Mouse (Mus musculus): ENCODE measurements around the gene H2afj. TPM values are rescaled to one million over a fixed set of nuclear protein-coding genes. Genes with fewer than 3 reads are reported as not detected.
A peak's percentile ranks its signal among the peaks of the same experiment; 100 is the strongest.

Gene H2afj
- total RNA-seq, 1 experiment from 2014 or later = 54.2 TPM

- ATAC-seq (replicated peaks; ENCODE audit: insufficient number of reproducible peaks, low FRiP score, low TSS enrichment, poor library complexity, severe bottlenecking) = peak; percentile 50
Observed at GRCm38 (mm10) chr6:136803739-136804633, 4.1 kb upstream of the H2afj start, which contains the start of gene Hist4h4. TSS of gene Hist4h4 (minus strand) at chr6:136804415.

GRCm38 (mm10) chr6:136804705-136805408 lies 3.2 kb upstream of the H2afj start:
- ATAC-seq (replicated peaks; ENCODE audit: insufficient number of reproducible peaks, low FRiP score, low TSS enrichment, poor library complexity, severe bottlenecking) = no peak

- ATAC-seq (replicated peaks; ENCODE audit: insufficient number of reproducible peaks, low FRiP score, low TSS enrichment, poor library complexity, severe bottlenecking) = no peak
Observed at GRCm38 (mm10) chr6:136805409-136805775, 2.7 kb upstream of the H2afj start.

- ATAC-seq (replicated peaks; ENCODE audit: insufficient number of reproducible peaks, low FRiP score, low TSS enrichment, poor library complexity, severe bottlenecking) = no peak
Observed at GRCm38 (mm10) chr6:136806819-136807218, 1.2 kb upstream of the H2afj start.

GRCm38 (mm10) chr6:136807395-136808013 lies 540 bp upstream of the H2afj start:
- ATAC-seq (replicated peaks; ENCODE audit: insufficient number of reproducible peaks, low FRiP score, low TSS enrichment, poor library complexity, severe bottlenecking) = no peak

GRCm38 (mm10) chr6:136808631-136809046 lies 595 bp downstream of the H2afj start:
- peak; percentile 18; the same call in 1 of the 2 replicates for ATAC-seq (replicated peaks; ENCODE audit: insufficient number of reproducible peaks, low FRiP score, low TSS enrichment, poor library complexity, severe bottlenecking)

- peak; percentile 57 for ATAC-seq (replicated peaks; ENCODE audit: insufficient number of reproducible peaks, low FRiP score, low TSS enrichment, poor library complexity, severe bottlenecking)
Observed at GRCm38 (mm10) chr6:136809077-136809476, 1.0 kb downstream of the H2afj start.

GRCm38 (mm10) chr6:136809673-136810072 lies 1.6 kb downstream of the H2afj start:
- no peak for ATAC-seq (replicated peaks; ENCODE audit: insufficient number of reproducible peaks, low FRiP score, low TSS enrichment, poor library complexity, severe bottlenecking)

GRCm38 (mm10) chr6:136811196-136811595 lies 3.2 kb downstream of the H2afj start:
- no peak for ATAC-seq (replicated peaks; ENCODE audit: insufficient number of reproducible peaks, low FRiP score, low TSS enrichment, poor library complexity, severe bottlenecking)

- ATAC-seq (replicated peaks; ENCODE audit: insufficient number of reproducible peaks, low FRiP score, low TSS enrichment, poor library complexity, severe bottlenecking) = no peak
Observed at GRCm38 (mm10) chr6:136813117-136813516, 5.1 kb downstream of the H2afj start.

- ATAC-seq (replicated peaks; ENCODE audit: insufficient number of reproducible peaks, low FRiP score, low TSS enrichment, poor library complexity, severe bottlenecking) = no peak
Observed at GRCm38 (mm10) chr6:136815381-136815780, 7.3 kb downstream of the H2afj start.

GRCm38 (mm10) chr6:136816826-136817225 lies 8.8 kb downstream of the H2afj start:
- no peak for ATAC-seq (replicated peaks; ENCODE audit: insufficient number of reproducible peaks, low FRiP score, low TSS enrichment, poor library complexity, severe bottlenecking)

GRCm38 (mm10) chr6:136817549-136817948 lies 9.5 kb downstream of the H2afj start:
- no peak for ATAC-seq (replicated peaks; ENCODE audit: insufficient number of reproducible peaks, low FRiP score, low TSS enrichment, poor library complexity, severe bottlenecking)

GRCm38 (mm10) chr6:136820381-136820780 lies 12.3 kb downstream of the H2afj start:
- ATAC-seq (replicated peaks; ENCODE audit: insufficient number of reproducible peaks, low FRiP score, low TSS enrichment, poor library complexity, severe bottlenecking) = no peak

GRCm38 (mm10) chr6:136821086-136821485 lies 13.0 kb downstream of the H2afj start:
- ATAC-seq (replicated peaks; ENCODE audit: insufficient number of reproducible peaks, low FRiP score, low TSS enrichment, poor library complexity, severe bottlenecking) = peak; percentile 15; the same call in 1 of the 2 replicates

GRCm38 (mm10) chr6:136824987-136825386 lies 16.9 kb downstream of the H2afj start:
- ATAC-seq (replicated peaks; ENCODE audit: insufficient number of reproducible peaks, low FRiP score, low TSS enrichment, poor library complexity, severe bottlenecking) = no peak

- no peak for ATAC-seq (replicated peaks; ENCODE audit: insufficient number of reproducible peaks, low FRiP score, low TSS enrichment, poor library complexity, severe bottlenecking)
Observed at GRCm38 (mm10) chr6:136827116-136827515, 19.1 kb downstream of the H2afj start.

GRCm38 (mm10) chr6:136827516-136827880 lies 19.5 kb downstream of the H2afj start, which contains the start of gene BC049715:
TSS of gene BC049715 (plus strand) at chr6:136827626.
- ATAC-seq (replicated peaks; ENCODE audit: insufficient number of reproducible peaks, low FRiP score, low TSS enrichment, poor library complexity, severe bottlenecking) = no peak

- peak; percentile 97 for ATAC-seq (replicated peaks; ENCODE audit: insufficient number of reproducible peaks, low FRiP score, low TSS enrichment, poor library complexity, severe bottlenecking)
Observed at GRCm38 (mm10) chr6:136827881-136828561, 20.0 kb downstream of the H2afj start, which contains the start of gene Wbp11. TSS of gene Wbp11 (minus strand) at chr6:136828233.

Data from monocyte, adult 5-6 weeks (primary cell).